Mouse (Mus musculus) liver, adult 2 months (tissue): ENCODE data around the gene Ltbp1.

Experiments
- CTCF ChIP-seq: fragments of 200-500 bp; IDR thresholded peaks from 2 replicates; pipeline ENCODE4 v1.5.1; 2011; ENCODE audit warnings: low read depth, low read length, control low read depth
- POLR2A ChIP-seq: fragments of 200-500 bp; IDR thresholded peaks from 2 replicates; pipeline ENCODE4 v1.6.1; 2011; ENCODE audit warnings: low read length, control low read depth; ENCODE audit not compliant: insufficient read depth; ENCODE audit errors: extremely low read depth

GRCm38 (mm10) chr17:75186732-75187509, 181.6 kb downstream of the Ltbp1 start:
- no peak for TF ChIP-seq POLR2A
- TF ChIP-seq CTCF, result no peak
